Mouse (Mus musculus) heart, adult 2 months (tissue): ENCODE results near the gene Myrfl.

Experiments
- CTCF ChIP-seq: fragments of 200-600 bp; IDR thresholded peaks from 2 replicates; pipeline ENCODE4 v1.8.1; 2022; ENCODE audit warnings: antibody characterized with exemption, mild to moderate bottlenecking, moderate library complexity
- EP300 ChIP-seq: fragments of 200-500 bp; IDR thresholded peaks from 2 replicates; pipeline ENCODE4 v1.6.1; 2011; ENCODE audit warnings: low read depth, low read length, control low read depth; ENCODE audit not compliant: insufficient read depth
- POLR2A ChIP-seq: fragments of 200-500 bp; IDR thresholded peaks from 2 replicates; pipeline ENCODE4 v1.6.1; 2011; ENCODE audit warnings: mild to moderate bottlenecking, low read depth, low read length, control low read depth; ENCODE audit not compliant: insufficient read depth

GRCm38 (mm10) chr10:116921416-116921815 is 24.7 kb upstream of the Myrfl start:
- TF ChIP-seq CTCF = no peak
- no peak for TF ChIP-seq POLR2A
- no peak for TF ChIP-seq EP300
